Mouse (Mus musculus): Measurements from ENCODE around the gene Vmn1r3. TPM values are rescaled to one million over a fixed set of nuclear protein-coding genes. Genes with fewer than 3 reads are reported as not detected.
"Not testable (repeated sequence)": the region's sequence is repeated elsewhere in the genome, so short reads cannot be mapped to it uniquely, and the experiment has no call there.

The Vmn1r3 gene
- polyA plus RNA-seq, 1 experiment from 2014 or later, result not detected

- peaks cover 22% of the 10 kb centered on the region for H3K9me3 ChIP-seq (ENCODE audit: control insufficient read depth, low read length)
- not testable (repeated sequence) for H3K36me3 ChIP-seq (ENCODE audit: control insufficient read depth, insufficient read depth, low read length); H3K27me3 ChIP-seq (replicated peaks; ENCODE audit: control insufficient read depth, insufficient read depth, low read length); H3K4me3 ChIP-seq (ENCODE audit: low read depth, low read length); DNase-seq (ENCODE audit: low spot score); ATAC-seq (ENCODE audit: low read depth); H3K4me2 ChIP-seq (ENCODE audit: low read depth, low read length); H3K27ac ChIP-seq (replicated peaks; ENCODE audit: low read depth, low read length); H3K4me1 ChIP-seq (ENCODE audit: control insufficient read depth, insufficient read depth, low read length); H3K9ac ChIP-seq (ENCODE audit: low read depth, low read length)
- WGBS, result no CpG with 5 or more reads among the region's 1 CpGs
Measured at GRCm38 (mm10) chr4:3167020-3167419, 18.1 kb downstream of the Vmn1r3 start, which contains the start of gene Vmn1r2. Vmn1r2 (plus strand) TSS chr4:3167320.

- Histone ChIP-seq H3K9ac (ENCODE audit: low read depth, low read length) (no peak overlapping the region), H3K9me3 (ENCODE audit: control insufficient read depth, low read length) (peaks cover 22% of the 10 kb centered on the region), H3K4me3 (ENCODE audit: low read depth, low read length) (no peak overlapping the region), H3K36me3 (ENCODE audit: control insufficient read depth, insufficient read depth, low read length) (no peaks in the 10 kb centered on the region), H3K27ac (replicated peaks; ENCODE audit: low read depth, low read length) (no peak overlapping the region), H3K27me3 (replicated peaks; ENCODE audit: control insufficient read depth, insufficient read depth, low read length) (no peaks in the 10 kb centered on the region), H3K4me1 (ENCODE audit: control insufficient read depth, insufficient read depth, low read length) (no peaks in the 10 kb centered on the region), H3K4me2 (ENCODE audit: low read depth, low read length) (no peak overlapping the region)
- ATAC-seq (ENCODE audit: low read depth) (no peak), DNase-seq (ENCODE audit: low spot score) (no peak)
- WGBS, result 92% methylated on average over 4 of the region's 4 CpGs
Measured at GRCm38 (mm10) chr4:3165046-3165445, 20.1 kb downstream of the Vmn1r3 start.

- not testable (repeated sequence) for H3K4me1 ChIP-seq (ENCODE audit: control insufficient read depth, insufficient read depth, low read length); H3K27ac ChIP-seq (replicated peaks; ENCODE audit: low read depth, low read length); ATAC-seq (ENCODE audit: low read depth); H3K36me3 ChIP-seq (ENCODE audit: control insufficient read depth, insufficient read depth, low read length); H3K27me3 ChIP-seq (replicated peaks; ENCODE audit: control insufficient read depth, insufficient read depth, low read length); H3K4me3 ChIP-seq (ENCODE audit: low read depth, low read length); H3K4me2 ChIP-seq (ENCODE audit: low read depth, low read length); DNase-seq (ENCODE audit: low spot score); H3K9ac ChIP-seq (ENCODE audit: low read depth, low read length)
- peaks cover 22% of the 10 kb centered on the region for H3K9me3 ChIP-seq (ENCODE audit: control insufficient read depth, low read length)
Measured at GRCm38 (mm10) chr4:3164429-3164828, 20.7 kb downstream of the Vmn1r3 start.

GRCm38 (mm10) chr4:3153320-3153719 is 31.8 kb downstream of the Vmn1r3 start:
- not testable (repeated sequence) for H3K4me2 ChIP-seq (ENCODE audit: low read depth, low read length); H3K9me3 ChIP-seq (ENCODE audit: control insufficient read depth, low read length); H3K27ac ChIP-seq (replicated peaks; ENCODE audit: low read depth, low read length); DNase-seq (ENCODE audit: low spot score); H3K4me3 ChIP-seq (ENCODE audit: low read depth, low read length); H3K4me1 ChIP-seq (ENCODE audit: control insufficient read depth, insufficient read depth, low read length); H3K9ac ChIP-seq (ENCODE audit: low read depth, low read length); H3K36me3 ChIP-seq (ENCODE audit: control insufficient read depth, insufficient read depth, low read length); H3K27me3 ChIP-seq (replicated peaks; ENCODE audit: control insufficient read depth, insufficient read depth, low read length); ATAC-seq (ENCODE audit: low read depth)
- WGBS, result 72% methylated on average over 2 of the region's 2 CpGs

GRCm38 (mm10) chr4:3147926-3148325 is 37.2 kb downstream of the Vmn1r3 start:
- H3K9ac ChIP-seq (ENCODE audit: low read depth, low read length); DNase-seq (ENCODE audit: low spot score): not testable (repeated sequence)
- WGBS, result no CpG with 5 or more reads among the region's 3 CpGs

More at GRCm38 (mm10) chr4:3147926-3148325, 37.2 kb downstream of the Vmn1r3 start:
- not testable (repeated sequence) for H3K4me3 ChIP-seq (ENCODE audit: low read depth, low read length); H3K4me2 ChIP-seq (ENCODE audit: low read depth, low read length); H3K9me3 ChIP-seq (ENCODE audit: control insufficient read depth, low read length); ATAC-seq (ENCODE audit: low read depth); H3K27me3 ChIP-seq (replicated peaks; ENCODE audit: control insufficient read depth, insufficient read depth, low read length); H3K36me3 ChIP-seq (ENCODE audit: control insufficient read depth, insufficient read depth, low read length); H3K4me1 ChIP-seq (ENCODE audit: control insufficient read depth, insufficient read depth, low read length); H3K27ac ChIP-seq (replicated peaks; ENCODE audit: low read depth, low read length)

Other genes starting within 250 kb of the Vmn1r3 start
- gene Vmn1r2, start 18.0 kb downstream of the Vmn1r3 start, polyA plus RNA-seq (2014; fragmentation: Nextera tagmentation; extraction: Ambion mirVana), result not detected in 2 replicates